Mouse (Mus musculus): ENCODE measurements around the gene Vmn1r53.
"Not testable (repeated sequence)": the region's sequence is repeated elsewhere in the genome, so short reads cannot be mapped to it uniquely, and the experiment has no call there.

Gene Vmn1r53

GRCm38 (mm10) chr6:90224338-90224737 is at the start of gene Vmn1r53:
Vmn1r53 (minus strand) TSS chr6:90224438.
- DNase-seq (ENCODE audit: low spot score in 2 of 2) = no peak

GRCm38 (mm10) chr6:90246000-90246399 is 21.8 kb upstream of the Vmn1r53 start, which contains the start of gene Vmn1r54:
Vmn1r54 (plus strand) TSS chr6:90246300.
- DNase-seq (ENCODE audit: low spot score in 2 of 2) = no peak

DNA sequence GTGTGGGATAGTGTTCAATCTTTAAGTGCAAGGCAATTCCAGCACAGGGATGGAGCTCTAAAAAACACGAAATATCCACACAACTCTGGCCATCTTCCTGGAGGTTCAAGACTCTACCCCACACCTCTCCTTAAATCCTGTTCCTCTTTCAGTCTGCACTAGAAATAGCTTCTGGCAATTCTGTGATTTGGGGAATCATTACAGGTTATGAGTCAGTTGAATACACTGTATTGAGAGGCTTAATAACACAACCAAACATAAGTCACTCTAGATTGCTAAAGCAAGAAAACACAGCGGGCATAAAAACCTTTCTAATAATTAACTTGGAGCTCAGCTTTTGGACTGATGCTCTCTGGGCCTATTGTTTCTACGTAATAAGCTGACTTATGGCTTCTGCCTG is 19.8 kb upstream of the Vmn1r53 start:
- no peak for DNase-seq (ENCODE audit: low spot score in 2 of 2)

GRCm38 (mm10) chr6:90232681-90233080 is 8.4 kb upstream of the Vmn1r53 start:
- no peak for DNase-seq (ENCODE audit: low spot score in 2 of 2)

DNA sequence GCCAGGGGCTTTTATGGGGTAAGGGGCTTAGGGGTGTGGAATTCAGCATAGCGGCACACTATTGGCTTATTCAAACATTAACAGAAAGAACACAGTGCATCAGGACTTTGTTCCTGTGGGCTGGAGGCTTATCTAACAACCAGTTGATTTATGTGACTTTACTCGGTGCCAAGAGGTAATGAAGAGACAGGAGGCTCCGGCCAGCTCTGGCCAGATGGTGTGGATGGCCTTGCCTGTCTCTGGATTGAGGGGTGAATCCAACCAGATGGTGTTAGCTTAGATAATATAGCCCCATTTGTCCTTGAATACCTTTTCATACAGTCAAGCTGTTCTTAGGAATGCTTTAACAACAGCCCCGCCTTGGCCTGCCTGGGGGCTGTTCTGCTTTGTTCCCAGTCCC is 7.9 kb upstream of the Vmn1r53 start:
- not testable (repeated sequence) for DNase-seq (ENCODE audit: low spot score in 2 of 2)

- not testable (repeated sequence) for DNase-seq (ENCODE audit: low spot score in 2 of 2)
Measured at GRCm38 (mm10) chr6:90202493-90202892, 21.7 kb downstream of the Vmn1r53 start, which contains the start of gene V1ra8. V1ra8 (plus strand) TSS chr6:90202793.

DNA sequence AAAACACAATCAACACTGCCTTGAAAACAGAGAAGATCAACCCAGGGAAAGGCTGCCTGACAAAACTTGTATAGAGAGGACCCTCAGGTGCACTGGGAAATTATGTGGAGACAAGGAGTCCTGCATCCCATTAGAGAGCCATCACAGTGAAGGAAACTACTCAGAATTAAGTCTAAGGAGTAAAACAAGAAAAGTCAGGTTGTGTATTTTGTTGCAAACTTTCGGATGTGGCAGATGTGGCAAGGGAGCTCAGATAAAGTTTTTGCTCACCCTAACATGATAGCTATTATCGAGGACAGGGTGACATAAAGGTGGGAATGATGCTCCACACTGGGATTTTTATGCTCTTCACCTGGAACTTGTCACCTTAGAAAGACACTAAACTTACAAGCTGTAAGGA is 49.7 kb downstream of the Vmn1r53 start, which contains the start of gene Vmn1r52:
Gene Vmn1r52, plus strand, starts transcription at position 301 of the 400 bp plus-strand sequence.
- no peak for DNase-seq (ENCODE audit: low spot score in 2 of 2)
